Mouse (Mus musculus): ENCODE data around the gene Tlcd1. TPM values are rescaled to one million over a fixed set of nuclear protein-coding genes. Genes with fewer than 3 reads are reported as not detected.
A peak's percentile ranks its signal among the peaks of the same experiment; 100 is the strongest.

Tlcd1 gene
- total RNA-seq, 2 experiments from 2014 or later, result 6.5 to 7.6 TPM

- intact Hi-C loops (cut with DNase I), result loop anchor here (1.0 kb wide), 1 partner anchor 18 kb away; no protein-coding TSS in a partner anchor
- no peak for DNase-seq
Measured at GRCm38 (mm10) chr11:78159557-78159956, 17.0 kb upstream of the Tlcd1 start.

GRCm38 (mm10) chr11:78160171-78160570 is 16.3 kb upstream of the Tlcd1 start:
- intact Hi-C loops (cut with DNase I), result no loop called here
- DNase-seq, result no peak

GRCm38 (mm10) chr11:78160675-78161074 is 15.8 kb upstream of the Tlcd1 start:
- intact Hi-C loops (cut with DNase I), result no loop called here
- DNase-seq, result no peak

GRCm38 (mm10) chr11:78161169-78161568 is 15.3 kb upstream of the Tlcd1 start:
- intact Hi-C loops (cut with DNase I), result no loop called here
- no peak for DNase-seq

GRCm38 (mm10) chr11:78161968-78162367 is 14.5 kb upstream of the Tlcd1 start:
- no peak for DNase-seq
- intact Hi-C loops (cut with DNase I), result no loop called here

- intact Hi-C loops (cut with DNase I), result no loop called here
- no peak for DNase-seq
Measured at GRCm38 (mm10) chr11:78162504-78162903, 14.0 kb upstream of the Tlcd1 start.

- intact Hi-C loops (cut with DNase I), result no loop called here
- DNase-seq, result no peak
Measured at GRCm38 (mm10) chr11:78163045-78163444, 13.5 kb upstream of the Tlcd1 start.

- intact Hi-C loops (cut with DNase I), result no loop called here
Measured at GRCm38 (mm10) chr11:78163681-78164603, 12.6 kb upstream of the Tlcd1 start.

GRCm38 (mm10) chr11:78164604-78164923 is 11.9 kb upstream of the Tlcd1 start:
- no peak for DNase-seq
- intact Hi-C loops (cut with DNase I), result no loop called here

More at GRCm38 (mm10) chr11:78163681-78164603, 12.6 kb upstream of the Tlcd1 start:
- DNase-seq, result peak; percentile 68 to 79

GRCm38 (mm10) chr11:78164924-78165760 is 11.4 kb upstream of the Tlcd1 start, which contains the start of gene Traf4:
Traf4 (minus strand) TSS chr11:78165589.
- peak; percentile 90 to 91 for DNase-seq
- intact Hi-C loops (cut with DNase I), result no loop called here

- peak; percentile 57 to 69 for DNase-seq
- intact Hi-C loops (cut with DNase I), result no loop called here
Measured at GRCm38 (mm10) chr11:78165761-78166109, 10.8 kb upstream of the Tlcd1 start.

GRCm38 (mm10) chr11:78166161-78166560 is 10.3 kb upstream of the Tlcd1 start:
- intact Hi-C loops (cut with DNase I), result no loop called here
- no peak for DNase-seq

- no peak for DNase-seq
- intact Hi-C loops (cut with DNase I), result no loop called here
Measured at GRCm38 (mm10) chr11:78166640-78167039, 9.9 kb upstream of the Tlcd1 start.

GRCm38 (mm10) chr11:78167257-78167959 is 9.1 kb upstream of the Tlcd1 start:
- intact Hi-C loops (cut with DNase I), result no loop called here
- no peak for DNase-seq

- no peak for DNase-seq
- intact Hi-C loops (cut with DNase I), result no loop called here
Measured at GRCm38 (mm10) chr11:78168541-78169468, 7.7 kb upstream of the Tlcd1 start.

GRCm38 (mm10) chr11:78170306-78170705 is 6.2 kb upstream of the Tlcd1 start:
- intact Hi-C loops (cut with DNase I), result no loop called here

GRCm38 (mm10) chr11:78171328-78171727 is 5.2 kb upstream of the Tlcd1 start:
- intact Hi-C loops (cut with DNase I), result no loop called here
- DNase-seq, result no peak

More at GRCm38 (mm10) chr11:78170306-78170705, 6.2 kb upstream of the Tlcd1 start:
- no peak for DNase-seq

- no peak for DNase-seq
- intact Hi-C loops (cut with DNase I), result no loop called here
Measured at GRCm38 (mm10) chr11:78172034-78172747, 4.3 kb upstream of the Tlcd1 start.
